Mouse (Mus musculus) B cell, adult 2 months (primary cell): ENCODE results near the gene Armc10.
"Not testable (repeated sequence)": the region's sequence is repeated elsewhere in the genome, so short reads cannot be mapped to it uniquely, and the experiment has no call there.

Experiments
- DNase-seq, 2 experiments: peaks; one replicate each; pipeline ENCODE4 v3.0.0; 2022

Gene Armc10

GRCm38 (mm10) chr5:21703708-21704107 is 58.1 kb downstream of the Armc10 start:
- DNase-seq: no peak

DNA sequence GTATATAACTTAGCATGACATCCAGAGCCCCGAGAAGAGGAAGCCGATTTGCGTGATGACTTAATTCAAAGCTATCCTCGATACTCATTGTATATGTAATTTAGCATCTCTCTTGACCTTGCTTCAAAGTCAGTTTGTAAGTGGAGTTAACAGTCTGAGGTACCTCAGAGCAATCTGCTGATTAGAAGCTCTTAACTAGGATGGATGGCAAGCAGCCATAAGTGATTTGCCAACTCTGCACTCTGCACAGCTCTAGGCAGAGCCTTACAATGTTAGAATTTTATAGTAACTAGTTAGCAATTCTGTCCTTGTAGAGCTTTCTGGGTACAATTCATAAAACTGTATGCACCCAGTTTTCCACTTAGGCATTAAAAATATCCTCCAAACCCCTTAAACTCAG is 60.9 kb downstream of the Armc10 start:
- no peak for DNase-seq

- DNase-seq: not testable (repeated sequence)
Measured at GRCm38 (mm10) chr5:21708011-21708410, 62.4 kb downstream of the Armc10 start.
